Mouse (Mus musculus) gastrocnemius, adult 8-10 months (tissue): ENCODE data around the gene Rdh5. TPM values are rescaled to one million over a fixed set of nuclear protein-coding genes. Genes with fewer than 3 reads are reported as not detected.
A peak's percentile ranks its signal among the peaks of the same experiment; 100 is the strongest.

Experiments used
- DNase-seq, 2 experiments: peaks; one replicate each; pipeline ENCODE4 v3.0.0; 2022; ENCODE audit warnings: low spot score in 2 of 2
- total RNA-seq, 4 experiments: library from RNA; stranded (reverse); gene quantifications; 2 replicates each; pipeline ENCODE4 v1.2.4; 2022

Gene Rdh5
- 1 to 10 TPM; 3.1 to 4.2 (median 3.7) TPM for total RNA-seq

- DNase-seq, result no peak
These were observed at the start of gene Rdh5 for GRCm38 (mm10) chr10:128922822-128923012. TSS of gene Rdh5 (minus strand) at chr10:128922888.

GRCm38 (mm10) chr10:128970740-128971250 lies 48.1 kb upstream of the Rdh5 start:
- DNase-seq, result no peak

- no peak for DNase-seq
These were observed 45.7 kb upstream of the Rdh5 start for GRCm38 (mm10) chr10:128968341-128968749.

GRCm38 (mm10) chr10:128965871-128966270 lies 43.2 kb upstream of the Rdh5 start:
- no peak for DNase-seq

- DNase-seq, result no peak
These were observed 42.3 kb upstream of the Rdh5 start for GRCm38 (mm10) chr10:128964961-128965360.

- no peak for DNase-seq
These were observed 38.2 kb upstream of the Rdh5 start, which contains the start of gene Mettl7b for GRCm38 (mm10) chr10:128960590-128961584. TSS of gene Mettl7b (minus strand) at chr10:128960988.

- no peak for DNase-seq
These were observed 37.5 kb upstream of the Rdh5 start for GRCm38 (mm10) chr10:128960142-128960541.

GRCm38 (mm10) chr10:128958340-128958739 lies 35.7 kb upstream of the Rdh5 start:
- DNase-seq, result no peak

GRCm38 (mm10) chr10:128950208-128950887 lies 27.7 kb upstream of the Rdh5 start:
- DNase-seq, result no peak

- no peak for DNase-seq
These were observed 24.8 kb upstream of the Rdh5 start for GRCm38 (mm10) chr10:128947496-128947895.

GRCm38 (mm10) chr10:128945675-128946074 lies 23.0 kb upstream of the Rdh5 start:
- DNase-seq, result peak in 1 of 2 experiments; percentile 50

- DNase-seq, result no peak
These were observed 17.9 kb upstream of the Rdh5 start for GRCm38 (mm10) chr10:128940475-128941061.

GRCm38 (mm10) chr10:128938974-128939373 lies 16.3 kb upstream of the Rdh5 start:
- no peak for DNase-seq

GRCm38 (mm10) chr10:128938457-128938856 lies 15.8 kb upstream of the Rdh5 start:
- DNase-seq, result peak; percentile 90 to 92

- peak in 1 of 2 experiments; percentile 66 for DNase-seq
These were observed 15.2 kb upstream of the Rdh5 start for GRCm38 (mm10) chr10:128937756-128938390.

GRCm38 (mm10) chr10:128935826-128936440 lies 13.2 kb upstream of the Rdh5 start:
- peak in 1 of 2 experiments; percentile 55 for DNase-seq

- DNase-seq, result no peak
These were observed 12.5 kb upstream of the Rdh5 start for GRCm38 (mm10) chr10:128934997-128935787.

GRCm38 (mm10) chr10:128933976-128934721 lies 11.5 kb upstream of the Rdh5 start:
- DNase-seq, result no peak

- DNase-seq, result no peak
These were observed 10.9 kb upstream of the Rdh5 start, which contains the start of gene Itga7 for GRCm38 (mm10) chr10:128933574-128933973. TSS of gene Itga7 (plus strand) at chr10:128933818.
